Mouse (Mus musculus) spleen, postnatal 14 days (tissue): ENCODE data around the gene Lrmda.

ENCODE experiments used
- DNase-seq, 2 experiments: peaks; one replicate each; pipeline ENCODE4 v3.0.0; 2021 to 2022; ENCODE audit warnings: low spot score in 2 of 2

Gene Lrmda

GRCm38 (mm10) chr14:22406623-22407022 lies 387.1 kb downstream of the Lrmda start:
- no peak for DNase-seq

DNA sequence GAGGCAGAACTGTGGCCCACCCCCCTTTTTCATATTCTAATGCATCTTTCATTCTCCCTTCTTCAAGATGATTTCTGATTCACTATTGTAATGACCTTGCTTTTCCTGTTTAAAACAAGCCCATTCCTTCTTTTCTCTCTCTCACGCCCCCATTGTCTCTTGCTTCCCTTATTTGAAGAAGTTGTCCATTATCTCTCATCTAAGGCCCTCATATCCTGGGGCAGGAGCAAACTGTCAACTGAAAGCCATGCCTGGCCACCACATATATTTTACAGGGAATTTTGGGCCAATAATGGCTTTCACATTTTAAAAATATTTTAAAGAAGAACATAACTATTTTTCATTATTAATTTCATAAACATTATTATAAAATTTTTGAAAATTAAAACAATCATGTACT lies 391.3 kb downstream of the Lrmda start:
- no peak for DNase-seq

DNA sequence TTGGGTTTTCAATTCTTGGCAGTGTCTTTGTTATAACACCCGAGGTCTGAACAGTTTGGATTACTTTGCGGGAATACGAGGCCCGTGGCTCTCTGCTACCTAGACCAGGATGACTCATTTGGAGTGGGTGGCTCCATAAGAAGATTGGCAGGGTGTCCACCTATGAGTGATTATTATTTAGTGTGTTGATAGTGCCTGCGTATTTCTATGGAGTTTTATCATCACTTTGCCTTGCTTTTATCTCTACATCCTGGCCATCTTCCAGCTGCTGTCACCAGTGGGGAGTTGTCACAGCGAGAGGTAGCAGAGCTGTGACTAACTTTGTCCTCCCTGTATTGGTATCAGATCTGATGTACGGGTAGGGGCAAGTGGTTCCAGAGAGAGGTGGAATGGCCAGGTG lies 393.7 kb downstream of the Lrmda start:
- DNase-seq, result no peak

- DNase-seq, result no peak
Observed at GRCm38 (mm10) chr14:22417706-22418105, 398.2 kb downstream of the Lrmda start.

GRCm38 (mm10) chr14:22421668-22422067 lies 402.2 kb downstream of the Lrmda start:
- no peak for DNase-seq

DNA sequence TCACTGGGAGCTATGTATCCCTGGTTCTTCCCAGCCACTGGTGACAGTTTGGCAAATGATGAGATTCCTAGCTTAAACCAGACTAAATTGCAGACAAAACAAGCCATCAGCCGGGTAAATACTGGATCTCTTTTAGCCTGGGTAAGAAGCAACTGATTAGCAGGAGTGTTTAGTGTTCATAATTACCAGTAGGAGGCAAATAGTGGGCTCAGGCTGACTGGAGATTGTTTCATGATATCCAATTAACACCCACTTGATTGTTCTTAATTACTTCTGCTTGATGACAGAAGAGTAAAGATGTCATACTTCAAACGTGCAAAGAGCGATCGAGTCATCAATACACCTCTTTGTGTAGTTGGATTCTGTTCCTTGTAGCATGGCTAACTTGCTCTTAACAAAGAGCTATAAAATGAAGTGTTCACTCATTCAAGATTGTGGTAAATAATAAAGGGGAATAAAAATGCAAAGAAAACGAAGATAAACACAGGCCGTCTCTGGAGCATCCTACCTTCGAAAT lies 405.6 kb downstream of the Lrmda start:
- no peak for DNase-seq

- DNase-seq, result no peak
Observed at GRCm38 (mm10) chr14:22435441-22435840, 415.9 kb downstream of the Lrmda start.

DNA sequence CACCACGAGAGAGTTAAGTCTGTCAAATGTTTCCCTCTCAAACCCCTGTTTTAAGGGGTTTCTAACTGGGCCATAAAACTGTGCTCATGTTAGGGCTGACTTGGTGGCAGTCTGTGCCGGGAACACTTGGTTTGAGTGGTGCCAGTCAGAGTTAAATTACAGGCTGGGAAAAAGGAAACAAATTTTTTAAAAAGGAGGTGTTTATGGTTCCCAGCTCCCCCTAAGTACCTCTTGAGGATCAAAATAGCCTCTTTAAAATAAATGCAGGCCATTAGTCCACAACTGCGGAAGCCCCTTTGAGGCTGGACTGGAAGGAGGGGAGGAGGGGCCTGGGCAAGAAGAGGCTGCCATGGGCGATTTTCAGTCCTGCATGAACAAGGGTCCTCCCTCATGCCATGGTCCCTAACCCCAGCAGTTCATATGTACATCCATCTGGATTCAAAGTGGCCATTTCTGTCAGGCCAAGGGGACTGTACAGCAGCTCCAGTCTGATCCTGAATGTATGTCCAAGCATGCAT lies 416.4 kb downstream of the Lrmda start:
- no peak for DNase-seq

- no peak for DNase-seq
Observed at GRCm38 (mm10) chr14:22440341-22440999, 421.0 kb downstream of the Lrmda start.

DNA sequence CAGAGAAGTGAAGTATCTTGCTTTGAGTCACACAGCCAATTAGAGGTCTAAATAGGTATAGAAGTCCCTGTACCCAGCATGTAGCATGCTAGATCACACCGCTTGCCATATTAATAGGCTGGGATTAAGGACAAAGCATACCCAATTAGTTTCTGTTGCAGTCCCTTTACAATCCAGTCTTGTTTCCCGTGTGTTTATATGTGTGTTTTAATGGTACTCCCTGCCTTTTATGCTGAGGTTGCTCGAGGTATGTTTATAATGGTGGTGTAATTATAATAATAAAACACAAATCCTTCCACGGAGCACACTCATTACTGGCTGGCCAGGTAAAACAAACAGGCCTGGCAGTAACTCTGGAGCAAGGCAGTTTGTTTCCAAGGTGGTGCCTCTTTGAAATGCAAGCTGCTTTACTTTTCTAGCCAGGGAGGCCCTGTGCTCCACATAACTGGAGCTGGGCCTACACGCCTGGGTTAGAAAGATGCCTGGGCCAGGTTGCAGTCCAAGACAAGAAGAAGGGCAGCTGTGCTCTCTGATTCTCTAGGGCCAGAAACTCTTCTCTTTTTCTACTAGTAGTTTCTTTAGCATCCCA lies 422.4 kb downstream of the Lrmda start:
- no peak for DNase-seq

DNA sequence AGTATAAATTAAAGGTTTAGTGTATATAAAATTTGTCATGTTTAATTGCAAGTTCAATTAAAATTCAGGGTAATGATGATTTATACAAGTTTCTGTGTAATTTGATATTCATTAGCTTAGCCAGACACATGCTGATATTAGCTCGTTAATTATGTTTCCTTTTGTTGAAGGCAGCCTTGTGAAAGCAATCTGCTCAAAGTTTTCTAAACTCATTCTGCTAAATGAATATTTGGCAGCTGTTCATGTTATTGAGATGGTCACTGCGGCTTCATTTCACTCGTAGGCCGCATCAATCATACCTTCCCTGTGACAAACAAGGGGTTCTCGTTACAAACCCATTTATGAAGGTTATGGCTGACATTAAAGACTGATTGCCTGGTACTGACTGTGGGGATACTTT lies 423.2 kb downstream of the Lrmda start:
- no peak for DNase-seq

DNA sequence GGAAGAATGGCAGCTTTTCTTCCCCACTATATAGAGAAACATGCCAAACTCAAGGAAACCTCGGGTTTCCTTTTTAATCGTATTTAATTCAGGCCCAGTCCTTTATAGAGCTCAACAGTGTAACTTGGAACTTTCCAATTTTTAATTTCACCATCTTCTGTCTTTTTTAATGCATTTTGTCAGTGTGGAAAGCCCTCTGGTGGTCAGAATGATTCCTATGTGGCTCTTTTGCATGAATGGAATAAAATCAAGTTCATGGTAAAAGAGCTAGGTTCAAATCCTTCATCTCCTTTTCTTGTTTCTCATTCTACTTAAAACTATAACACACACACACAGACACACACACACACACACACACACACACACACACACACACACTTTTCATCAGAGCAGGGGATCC lies 425.0 kb downstream of the Lrmda start:
- DNase-seq, result no peak

GRCm38 (mm10) chr14:22445161-22445821 lies 425.8 kb downstream of the Lrmda start:
- DNase-seq, result no peak

DNA sequence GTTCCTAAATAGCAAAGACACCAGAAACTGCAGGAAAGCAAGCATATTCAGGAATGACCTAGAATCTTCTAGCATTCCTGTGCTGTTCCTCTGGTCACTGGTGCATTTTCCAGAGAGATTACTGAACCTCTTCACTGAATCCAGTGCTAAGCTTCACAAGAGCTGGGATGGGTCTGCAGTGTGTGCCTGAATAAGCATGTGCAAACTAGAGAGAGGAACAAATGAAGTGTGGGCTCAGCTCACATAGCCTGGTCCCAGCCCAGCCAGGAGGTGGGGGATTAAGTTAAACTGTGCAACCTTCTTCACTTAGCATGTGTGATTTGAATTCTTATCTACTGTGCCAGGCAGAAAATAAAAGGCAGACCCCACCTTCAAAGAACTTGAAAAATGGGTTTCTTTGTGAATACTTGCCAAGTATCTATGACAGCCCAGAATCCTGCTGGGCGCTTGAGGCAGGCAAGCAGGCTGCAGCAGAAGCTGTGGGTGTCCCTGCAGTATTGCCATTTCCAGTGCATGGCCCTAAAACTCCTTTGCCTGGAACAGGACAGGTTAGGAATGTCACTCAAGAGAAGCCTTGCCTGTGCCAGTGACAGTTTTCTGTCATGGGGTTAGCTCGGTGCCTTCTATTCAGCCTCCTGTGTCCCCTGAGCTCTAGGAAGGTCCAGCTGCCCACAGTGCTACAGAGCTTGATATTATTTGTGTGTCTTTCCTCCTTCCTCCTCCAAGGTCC lies 426.5 kb downstream of the Lrmda start:
- no peak for DNase-seq

- DNase-seq, result no peak
Observed at GRCm38 (mm10) chr14:22451603-22452002, 432.1 kb downstream of the Lrmda start.

DNA sequence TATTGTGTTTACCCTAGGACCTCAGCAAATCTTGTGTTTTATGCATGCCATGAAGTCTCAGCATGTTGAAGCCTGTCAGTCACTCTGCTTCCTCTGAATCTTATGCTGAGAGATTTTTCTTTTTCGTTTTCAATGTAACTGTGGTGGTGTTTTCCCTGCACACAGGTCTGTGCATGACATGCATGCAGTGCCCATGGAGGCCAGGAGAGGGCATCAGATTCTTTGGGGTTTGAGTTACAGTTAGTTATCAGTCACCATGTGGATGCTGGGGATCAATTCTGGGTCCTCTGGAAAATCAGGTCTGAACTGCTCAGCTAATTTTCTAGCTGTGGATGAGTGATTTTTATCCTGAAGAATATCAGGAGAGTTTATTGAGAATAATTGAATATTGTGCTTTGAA lies 444.8 kb downstream of the Lrmda start:
- no peak for DNase-seq

DNA sequence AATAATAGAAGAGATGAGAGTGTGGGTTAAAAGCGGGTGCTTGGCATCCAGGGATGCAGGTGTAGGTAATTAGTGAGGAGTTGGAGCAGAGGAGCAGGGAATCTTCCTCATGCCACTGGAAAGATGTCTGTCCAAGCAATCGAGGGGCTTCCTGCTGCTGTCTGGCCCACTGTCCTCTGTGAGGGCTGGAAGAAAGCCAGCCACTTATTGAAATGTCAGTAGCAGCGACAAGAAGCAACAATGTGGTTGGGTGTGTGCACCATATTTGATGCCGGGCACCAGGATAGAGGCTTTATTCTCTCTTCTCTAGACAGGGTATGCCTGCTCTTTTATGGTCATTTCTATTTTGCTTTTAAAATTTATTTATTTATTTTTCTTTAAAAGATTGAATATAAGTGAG lies 451.5 kb downstream of the Lrmda start:
- no peak for DNase-seq

- DNase-seq, result no peak
Observed at GRCm38 (mm10) chr14:22473451-22473850, 453.9 kb downstream of the Lrmda start.

DNA sequence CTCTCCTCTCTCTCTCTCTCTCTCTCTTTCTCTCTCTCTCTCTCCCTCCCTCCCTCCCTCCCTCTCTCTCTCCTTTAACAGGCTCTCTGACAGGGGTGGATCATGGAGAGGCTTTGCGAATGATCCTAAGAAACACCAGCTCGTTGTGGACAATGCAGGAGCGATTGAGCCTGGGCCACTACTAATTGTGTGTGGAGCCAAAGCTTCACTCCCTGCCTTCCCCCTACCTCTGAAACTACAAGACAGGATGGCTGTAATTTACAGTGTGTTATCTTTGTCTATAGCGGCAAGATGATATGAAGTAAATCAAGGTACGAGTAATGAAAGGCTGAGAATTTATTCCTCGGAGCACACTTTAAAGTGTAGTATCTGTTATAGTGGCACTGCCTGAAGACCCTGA lies 454.5 kb downstream of the Lrmda start:
- no peak for DNase-seq

GRCm38 (mm10) chr14:22493326-22493725 lies 473.8 kb downstream of the Lrmda start:
- DNase-seq, result no peak

- no peak for DNase-seq
Observed at GRCm38 (mm10) chr14:22494290-22494689, 474.8 kb downstream of the Lrmda start.

GRCm38 (mm10) chr14:22494866-22495265 lies 475.4 kb downstream of the Lrmda start:
- no peak for DNase-seq
